Mouse (Mus musculus) gastrocnemius, postnatal 14 days (tissue): Measurements from ENCODE around the gene Tet1. TPM values are rescaled to one million over a fixed set of nuclear protein-coding genes. Genes with fewer than 3 reads are reported as not detected.

Source experiments
- DNase-seq: peaks from one replicate; pipeline ENCODE4 v3.0.0; 2021; ENCODE audit warnings: mixed read lengths
- intact Hi-C: fragments of 180-260 bp; cut with DNase I; formaldehyde crosslinking; loops from one replicate; pipeline ENCODE4 v1.15.1; 2025; ENCODE audit warnings: low total_unique reads
- total RNA-seq, 2 experiments: library from RNA; stranded (reverse); gene quantifications; 2 replicates each; pipeline ENCODE4 v1.2.3; 2021

The Tet1 gene
- total RNA-seq, 2 experiments from 2014 or later, result 7.4 to 11.4 TPM

DNA sequence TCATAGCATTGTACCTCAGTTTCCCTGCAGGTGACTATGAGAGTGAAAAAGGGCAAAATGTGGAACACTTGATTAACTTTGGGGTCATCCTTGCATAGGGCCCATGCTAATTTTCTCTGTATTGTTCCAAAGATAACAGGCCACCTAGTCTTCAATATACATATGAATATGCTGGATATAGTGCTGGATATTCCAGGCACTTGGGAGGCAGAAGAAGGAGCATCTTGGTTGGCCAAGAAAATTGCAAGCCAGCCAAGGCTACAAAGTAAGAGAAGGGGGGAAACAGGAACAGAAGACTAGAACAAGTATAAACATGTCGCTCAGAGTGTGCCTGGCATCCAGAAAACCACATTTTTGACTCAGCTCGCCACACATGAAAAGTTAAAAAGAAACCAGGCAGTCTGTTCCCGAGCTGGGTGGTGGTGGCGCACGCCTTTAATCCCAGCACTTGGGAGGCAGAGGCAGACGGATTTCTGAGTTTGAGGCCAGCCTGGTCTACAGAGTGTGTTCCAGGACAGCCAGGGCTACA, 15.4 kb downstream of the Tet1 start:
- no peak for DNase-seq
- intact Hi-C loops, result no loop called here

DNA sequence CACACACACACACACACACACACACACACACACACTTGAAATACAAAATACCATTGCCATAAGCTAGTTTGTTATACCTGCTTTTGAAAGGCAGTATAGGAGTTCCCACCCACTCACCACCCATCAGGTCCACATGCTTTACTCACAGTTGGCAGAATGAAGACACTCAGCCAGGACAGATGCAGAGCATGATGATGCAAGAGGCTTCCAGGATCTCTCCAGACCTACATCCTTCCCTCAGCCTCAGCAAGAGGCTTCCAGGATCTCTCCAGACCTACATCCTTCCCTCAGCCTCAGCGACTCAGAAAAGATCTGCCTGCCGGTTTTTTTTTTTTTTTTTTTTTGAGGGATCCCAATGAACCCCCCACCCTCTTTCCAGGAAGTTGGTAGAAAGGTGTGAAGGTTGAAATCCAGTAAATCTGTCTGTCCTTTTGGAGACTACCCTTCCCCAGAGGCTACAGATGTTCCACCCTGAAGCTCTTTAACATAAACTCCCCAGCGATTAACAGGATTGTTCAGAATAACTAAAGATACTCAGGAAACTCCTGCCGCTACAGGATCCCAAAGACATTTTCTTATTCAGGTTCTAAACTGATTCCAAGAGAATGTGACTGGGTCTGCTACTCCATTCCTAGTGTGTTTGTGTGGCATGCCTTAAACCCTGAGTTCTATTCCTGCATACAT, 16.1 kb downstream of the Tet1 start:
- DNase-seq, result no peak
- intact Hi-C loops, result no loop called here

DNA sequence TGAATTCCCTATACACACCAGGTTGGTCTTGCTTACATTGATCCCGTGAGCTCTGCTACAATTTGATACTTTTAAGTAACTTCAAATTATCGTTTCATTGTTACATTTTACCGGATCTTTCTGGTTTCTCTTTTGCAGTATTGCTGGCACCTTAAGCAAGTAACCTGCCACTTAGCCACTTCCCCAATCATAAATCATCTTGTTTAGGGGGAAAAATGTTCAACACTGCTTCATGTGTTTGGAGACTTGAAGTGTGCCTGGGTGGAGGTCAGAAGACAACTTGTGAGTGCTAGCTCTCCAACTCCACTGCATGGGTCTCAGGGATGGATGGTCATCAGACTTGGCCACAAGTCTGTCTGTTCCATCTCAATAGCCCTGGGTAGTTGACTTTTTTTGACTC, 17.8 kb downstream of the Tet1 start:
- intact Hi-C loops, result no loop called here
- DNase-seq, result no peak

DNA sequence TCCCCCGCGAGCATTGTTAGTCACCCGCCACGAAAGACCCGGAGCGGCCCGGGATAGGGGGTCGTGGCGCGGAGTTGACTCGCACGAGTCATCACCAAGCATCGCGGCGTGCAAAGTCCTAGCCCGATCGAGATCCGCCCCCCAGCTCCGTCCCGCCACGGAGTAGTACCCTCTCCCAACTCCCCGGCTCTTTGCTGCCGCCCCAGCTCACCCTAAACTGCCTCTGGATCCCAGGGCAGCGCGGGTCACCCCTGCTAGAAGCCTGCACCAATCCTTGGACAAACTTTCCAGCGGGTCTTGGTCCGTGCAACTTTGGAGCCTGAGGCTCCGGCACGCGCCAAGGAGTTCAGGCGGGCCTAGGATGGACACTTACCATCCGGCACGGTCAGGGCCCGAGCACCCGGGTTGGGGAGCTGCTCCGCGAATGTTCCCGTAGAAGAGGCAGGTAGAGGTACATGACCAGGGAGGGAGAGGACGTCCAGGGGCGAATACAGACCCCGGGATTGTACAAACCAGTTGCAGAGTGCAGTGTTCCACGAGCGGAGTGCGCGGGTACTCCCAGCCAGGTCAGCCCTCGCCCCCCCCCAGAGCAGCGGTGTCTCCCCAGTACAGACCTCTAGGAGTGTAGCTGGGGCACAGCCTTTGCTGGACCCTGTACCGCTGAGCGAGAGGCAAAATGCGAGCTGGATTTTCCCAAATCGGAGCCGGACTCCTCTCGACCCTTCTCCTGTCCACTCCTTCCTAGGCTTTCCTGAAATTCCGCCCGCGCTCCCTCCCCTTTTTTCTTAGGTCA, 21.8 kb downstream of the Tet1 start:
- intact Hi-C loops, result no loop called here
- DNase-seq, result peak; percentile 70

DNA sequence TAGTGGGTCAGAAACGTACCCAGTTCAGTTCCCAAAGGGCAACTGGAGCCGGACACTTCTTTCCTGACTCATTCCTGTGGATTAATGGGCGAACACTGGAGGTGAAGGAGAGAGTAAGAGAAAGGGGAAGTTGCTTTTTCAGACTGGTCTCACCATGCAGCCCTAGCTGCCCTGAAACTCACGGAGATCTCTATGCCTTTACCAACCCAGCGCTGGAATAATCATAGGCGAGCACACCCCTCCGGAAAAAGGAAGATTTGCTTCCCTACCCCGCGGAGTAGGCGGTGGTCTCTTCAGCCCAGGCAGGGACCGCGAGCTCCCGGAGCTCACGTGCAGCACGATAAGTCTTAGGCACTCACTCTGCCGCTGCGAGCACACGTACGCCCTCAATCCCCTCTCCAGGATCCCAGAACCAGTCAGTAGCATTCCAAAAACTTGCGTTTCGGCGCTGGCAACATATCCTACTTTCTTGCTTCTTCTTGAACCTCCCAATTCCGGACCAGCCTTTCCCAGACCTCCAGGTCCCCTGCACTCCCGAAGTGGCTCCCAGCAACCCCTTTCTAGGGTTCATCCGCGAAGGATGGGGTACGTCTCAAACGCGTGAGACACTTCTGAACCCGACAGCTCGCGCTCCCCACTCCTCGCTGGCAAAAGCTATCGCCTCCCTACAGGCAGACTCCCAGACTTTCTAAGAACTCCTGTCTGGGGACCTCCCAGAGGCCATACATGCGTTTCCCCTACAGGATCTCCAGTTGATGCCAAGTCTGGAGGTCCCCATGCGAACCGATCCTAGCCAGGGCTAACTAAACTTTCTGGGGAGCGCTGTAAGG, 22.6 kb downstream of the Tet1 start:
- intact Hi-C loops, result no loop called here
- peak; percentile 6 for DNase-seq

DNA sequence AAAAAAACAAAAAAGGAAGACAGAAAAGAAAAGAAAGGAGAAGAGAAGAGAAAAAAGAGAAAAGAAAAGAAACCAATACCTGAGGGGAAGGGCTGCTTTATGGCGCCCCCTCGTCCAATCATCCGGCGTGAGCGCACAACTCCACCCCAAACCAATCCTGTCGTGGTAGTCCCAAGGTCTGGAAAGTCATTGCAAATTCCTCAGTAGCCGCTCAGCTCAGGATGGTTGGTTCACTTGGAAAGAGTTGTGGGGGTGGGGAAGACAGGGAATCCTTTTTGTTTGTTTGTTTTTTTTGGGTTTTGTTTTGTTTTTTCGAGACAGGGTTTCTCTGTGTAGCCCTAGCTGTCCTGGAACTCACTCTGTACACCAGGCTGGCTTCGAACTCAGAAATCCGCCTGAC, 23.3 kb downstream of the Tet1 start:
- DNase-seq, result no peak
- intact Hi-C loops, result no loop called here

DNA sequence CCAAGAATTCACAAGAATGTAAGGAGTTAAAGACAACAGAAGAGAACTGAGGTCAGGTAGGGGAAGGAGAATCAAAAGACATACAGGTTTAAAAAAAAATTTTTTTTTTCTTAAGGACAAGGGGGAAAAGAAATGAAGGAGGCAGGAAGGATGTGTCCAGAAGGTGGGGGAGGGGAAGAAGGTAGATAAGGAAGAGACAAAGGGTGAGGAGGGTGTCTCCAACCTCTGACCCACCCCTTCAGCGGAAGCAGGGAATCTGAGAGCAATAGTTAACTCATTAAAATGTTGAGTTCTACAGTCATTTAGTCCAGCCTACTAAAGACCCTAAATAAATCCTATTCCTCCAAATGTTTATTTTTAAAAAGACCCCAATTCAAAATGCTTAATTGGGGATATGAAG, 24.3 kb downstream of the Tet1 start:
- intact Hi-C loops, result no loop called here
- DNase-seq, result no peak

DNA sequence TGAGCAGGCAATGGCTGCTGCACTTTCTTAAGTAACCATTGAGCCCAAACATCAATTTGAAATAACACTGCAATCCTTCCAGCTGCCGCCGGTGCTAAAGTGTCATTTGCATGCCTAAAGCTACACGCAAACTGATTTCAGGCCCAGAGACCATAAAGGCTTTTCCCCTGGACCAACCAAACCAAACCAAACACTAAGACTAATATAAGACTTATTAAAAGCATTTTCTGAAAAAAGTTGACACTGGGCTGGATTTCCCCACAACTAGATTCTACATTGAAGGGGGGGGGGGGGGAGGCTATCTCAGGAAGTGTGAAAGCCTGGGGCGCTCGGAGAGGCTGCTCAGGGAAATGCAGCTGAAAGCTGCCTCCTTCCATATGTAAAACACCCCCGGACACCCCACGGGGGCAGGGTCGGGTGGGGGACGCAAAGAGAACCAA, 24.8 kb downstream of the Tet1 start:
- intact Hi-C loops, result no loop called here
- no peak for DNase-seq

DNA sequence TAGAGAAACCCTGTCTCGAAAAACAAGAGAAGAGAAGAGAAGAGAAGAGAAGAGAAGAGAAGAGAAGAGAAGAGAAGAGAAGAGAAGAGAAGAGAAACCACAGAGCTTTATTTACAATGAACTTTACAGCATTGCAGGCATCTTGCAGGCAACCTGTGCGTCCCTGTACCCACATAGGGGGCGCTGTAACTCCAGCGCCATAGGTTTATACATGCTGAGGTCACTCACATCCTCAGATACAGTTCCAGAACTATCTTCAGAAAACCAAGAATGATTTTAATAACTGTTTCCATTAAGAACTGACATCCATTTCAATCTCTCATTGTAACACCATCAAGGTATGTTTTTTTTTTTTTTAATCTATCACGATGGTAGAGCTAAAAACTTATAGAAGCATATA, 27.6 kb downstream of the Tet1 start:
- intact Hi-C loops, result no loop called here

DNA sequence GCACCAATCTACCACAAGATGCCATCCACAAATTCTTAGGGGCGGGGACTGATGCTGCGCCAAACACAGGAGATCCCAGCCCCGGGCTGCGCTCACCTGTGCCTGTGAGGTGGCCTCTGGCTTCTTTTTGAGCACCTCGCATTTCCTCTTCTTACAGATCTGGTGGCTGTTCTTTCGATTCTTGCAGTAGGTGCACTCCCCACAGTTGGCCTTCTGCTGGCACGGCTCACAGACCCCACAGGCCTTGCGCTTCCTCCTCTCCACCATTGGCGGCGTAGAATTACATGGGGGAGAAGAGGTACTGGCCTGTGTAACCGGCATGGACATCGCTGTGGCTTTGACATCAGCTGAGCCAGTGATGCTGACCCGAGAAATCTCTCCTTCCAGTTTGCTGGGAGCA, 30.7 kb downstream of the Tet1 start:
- intact Hi-C loops, result no loop called here
- DNase-seq, result no peak

More for the DNA sequence above, 27.6 kb downstream of the Tet1 start:
- no peak for DNase-seq

DNA sequence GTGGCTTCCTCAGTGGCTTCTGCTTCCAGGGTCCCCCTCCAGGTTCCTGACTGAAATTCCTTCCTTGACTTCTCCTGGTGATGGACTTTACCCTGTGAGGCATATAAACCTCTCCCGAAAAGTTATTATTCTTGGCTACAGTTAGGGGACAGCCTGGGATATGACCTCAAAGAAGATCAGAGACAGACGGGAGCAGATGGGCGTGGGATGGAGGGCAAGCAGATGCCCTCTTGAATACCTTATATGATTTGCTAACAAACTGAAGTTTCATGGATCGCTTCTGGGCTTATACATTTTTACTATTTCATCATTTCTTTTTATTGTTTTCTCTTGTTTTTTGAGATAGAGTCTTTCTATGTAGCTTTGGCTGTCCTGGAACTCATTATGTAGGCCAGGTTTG, 33.2 kb downstream of the Tet1 start:
- no peak for DNase-seq
- intact Hi-C loops, result no loop called here

DNA sequence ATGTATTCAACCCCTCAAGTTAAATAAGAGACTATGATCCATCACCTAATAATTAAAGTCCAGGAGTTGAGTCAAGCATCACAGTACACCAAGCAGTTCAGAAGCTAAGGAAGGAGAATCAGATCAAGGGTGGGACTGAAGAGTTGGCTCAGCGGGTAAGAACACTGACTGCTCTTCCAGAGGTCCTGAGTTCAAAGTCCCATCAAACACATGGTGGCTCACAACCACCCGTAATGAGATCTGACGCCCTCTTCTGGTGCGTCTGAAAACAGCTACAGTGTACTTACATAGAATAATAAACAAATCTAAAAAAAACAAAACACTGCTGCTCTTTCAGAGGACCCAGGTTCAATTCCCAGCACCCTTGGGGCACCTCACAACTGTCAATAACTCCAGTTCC, 34.0 kb downstream of the Tet1 start:
- intact Hi-C loops, result no loop called here
- no peak for DNase-seq

DNA sequence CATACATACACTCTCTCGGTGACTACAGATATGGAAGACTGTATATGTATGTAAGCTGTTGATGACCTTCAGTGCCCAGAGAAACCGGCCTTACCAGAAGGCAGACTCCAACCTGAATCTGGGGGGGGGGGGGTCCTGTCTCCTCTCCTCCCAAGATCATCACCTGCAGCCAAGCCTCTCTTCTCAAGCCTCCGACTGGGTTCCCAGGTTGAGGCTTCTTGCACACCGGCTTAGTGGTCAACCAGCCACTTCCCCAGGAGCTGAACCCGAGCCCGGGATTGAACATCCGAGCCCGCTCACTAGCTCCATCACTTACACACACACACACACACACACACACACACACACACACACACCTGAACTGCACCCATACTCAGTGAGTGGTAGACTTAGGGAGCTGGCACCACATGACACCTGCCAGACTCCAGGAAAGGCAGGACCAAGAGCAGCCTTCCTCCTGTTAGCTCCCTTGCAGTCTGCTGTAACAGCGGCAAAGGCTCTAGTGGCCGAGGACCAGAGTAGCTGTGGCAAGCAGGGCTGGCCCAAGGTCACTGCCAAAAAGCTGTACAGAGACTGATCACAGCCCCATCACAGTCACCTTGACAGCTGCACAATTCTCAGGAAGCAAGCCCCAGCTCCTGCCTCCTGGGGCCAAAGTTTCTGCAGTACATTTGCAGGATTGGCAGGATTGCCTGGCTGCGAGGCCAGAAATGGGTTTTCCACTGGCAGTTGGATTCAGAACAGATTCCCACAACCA, 42.6 kb downstream of the Tet1 start:
- intact Hi-C loops, result loop anchor here (5.0 kb wide), 1 partner anchor 56 kb away; the partner anchor contains the start of gene Slc25a16
- DNase-seq, result peak; percentile 63

DNA sequence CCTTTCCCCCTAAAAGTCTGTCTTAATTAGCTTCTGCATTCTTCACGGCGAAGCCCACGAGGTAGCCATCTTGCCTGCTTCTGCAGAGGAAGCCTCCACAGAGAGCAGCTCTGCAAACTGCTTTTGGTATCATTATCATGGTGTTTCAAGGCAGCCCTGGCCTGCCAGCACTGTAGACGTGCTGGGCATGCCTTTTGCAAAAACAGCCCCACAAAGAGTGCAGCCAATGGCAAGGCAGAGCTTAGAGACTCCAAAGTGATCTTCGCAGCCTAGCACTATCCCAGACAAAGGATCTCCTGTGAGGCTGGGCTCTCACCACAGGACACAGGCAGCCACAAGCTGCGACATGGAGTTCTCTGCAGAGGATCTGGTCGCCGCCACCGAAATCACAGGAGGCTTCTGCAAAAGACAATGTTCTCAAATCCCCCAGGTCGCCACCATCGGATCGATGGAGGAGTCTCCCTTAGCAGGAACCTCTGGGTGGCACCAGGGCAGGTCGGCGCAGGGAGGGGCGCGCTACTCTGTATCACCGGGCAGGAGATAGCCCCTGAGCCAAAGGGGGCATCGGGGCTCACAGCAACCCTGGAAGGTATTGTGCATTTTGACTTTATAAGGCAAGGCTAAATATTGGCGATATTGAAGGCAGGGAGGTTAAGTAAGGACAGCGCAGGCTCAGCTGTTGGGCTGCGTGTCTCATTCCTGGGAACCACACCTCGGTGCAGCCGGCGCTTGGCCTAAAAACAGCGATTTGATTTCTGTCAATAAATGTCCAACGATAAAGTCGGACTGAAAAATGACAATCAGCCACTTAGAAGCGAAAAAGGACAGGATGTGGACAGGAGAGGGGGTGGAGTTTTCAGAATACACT, 43.4 kb downstream of the Tet1 start:
- intact Hi-C loops, result loop anchor here (5.0 kb wide), 1 partner anchor 57 kb away; the partner anchor contains the start of gene Slc25a16
- DNase-seq, result peak; percentile 75

DNA sequence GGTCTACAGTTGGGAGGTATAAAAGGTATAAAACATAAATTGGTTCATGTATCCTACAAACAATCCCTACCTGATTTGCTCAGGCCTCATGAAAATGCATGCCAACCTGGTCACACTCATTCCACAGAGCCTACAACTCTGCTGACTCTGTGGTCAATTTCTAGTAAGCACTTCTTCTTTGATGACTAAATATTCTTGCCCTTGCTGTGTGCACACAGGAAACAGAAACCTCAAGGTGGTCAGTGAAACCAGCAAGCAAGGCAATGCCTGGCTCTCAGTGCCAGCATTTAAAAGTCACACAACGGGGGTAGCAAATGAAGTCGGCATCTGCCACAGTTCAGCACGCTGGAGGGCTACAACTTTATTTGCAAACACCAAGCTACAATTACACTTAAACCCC, 45.2 kb downstream of the Tet1 start:
- no peak for DNase-seq
- intact Hi-C loops, result no loop called here

DNA sequence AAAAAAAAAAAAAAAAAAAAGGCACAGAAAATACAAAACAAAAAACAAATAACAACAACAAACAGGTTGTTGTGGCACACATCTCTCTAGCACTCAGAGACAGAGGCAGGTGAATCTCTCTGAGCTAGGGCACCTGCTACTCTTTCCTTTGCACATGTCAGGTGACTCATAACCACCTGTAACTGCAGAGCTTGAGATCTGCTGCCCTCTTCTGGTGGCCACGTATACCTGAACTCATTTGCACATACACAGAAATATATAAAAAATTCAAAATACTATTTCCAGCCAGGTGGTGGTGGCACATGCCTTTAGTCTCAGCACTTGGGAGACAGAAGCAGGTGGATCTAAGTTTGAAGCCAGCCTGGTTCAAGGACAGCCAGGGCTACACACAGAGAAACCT, 46.4 kb downstream of the Tet1 start:
- intact Hi-C loops, result no loop called here
- DNase-seq, result no peak

DNA sequence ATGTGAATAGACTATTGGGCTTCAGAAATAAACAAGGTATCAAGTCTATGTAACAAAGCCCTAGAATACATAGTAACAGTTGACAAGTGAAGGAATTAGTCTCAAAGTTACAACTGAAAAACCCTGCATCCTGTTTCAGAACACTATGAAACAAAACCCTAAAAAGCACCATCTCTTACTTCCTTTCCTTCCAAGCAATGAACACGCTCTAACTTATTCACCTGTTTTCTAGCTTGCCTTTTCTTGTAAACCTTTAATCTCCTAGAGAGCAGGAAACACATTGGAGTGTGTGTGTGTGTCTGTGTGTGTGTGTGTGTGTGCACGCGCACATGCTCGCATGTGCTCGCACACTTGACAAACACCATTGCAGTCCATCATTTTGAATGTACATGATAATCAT, 49.8 kb downstream of the Tet1 start:
- no peak for DNase-seq
- intact Hi-C loops, result no loop called here

DNA sequence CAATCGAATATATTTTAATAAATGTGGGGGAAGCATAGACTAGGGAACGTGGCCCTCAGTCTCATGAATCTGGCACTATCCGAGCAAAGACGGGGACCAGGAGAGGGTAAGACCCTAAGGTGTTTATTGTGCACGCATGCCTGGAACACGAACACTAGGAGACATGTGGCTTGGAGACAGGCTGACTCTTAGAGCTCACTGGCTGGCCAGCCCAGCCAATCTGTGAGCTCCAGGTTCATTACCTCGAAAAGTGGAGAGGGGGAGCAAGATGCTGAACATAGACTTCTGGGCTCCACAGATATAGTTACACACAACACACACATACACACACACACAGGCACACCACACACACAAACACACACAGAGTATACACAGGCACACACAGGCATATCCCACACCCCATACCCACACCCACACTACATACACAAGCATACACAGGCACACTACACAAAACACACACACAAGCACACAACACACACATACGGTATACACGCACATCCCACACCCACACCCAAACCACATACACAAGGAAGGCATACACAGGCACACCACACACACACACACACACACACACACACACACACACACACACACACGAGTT, 52.0 kb downstream of the Tet1 start:
- DNase-seq, result no peak
- intact Hi-C loops, result no loop called here
